Mouse (Mus musculus): ENCODE measurements at regions not wholly inside any gene's neighbourhood (a gene's known extent, or its start where the extent isn't known, plus 50 kb on each side); places are given as distances from the start of the nearest gene placed in this dataset.

DNA sequence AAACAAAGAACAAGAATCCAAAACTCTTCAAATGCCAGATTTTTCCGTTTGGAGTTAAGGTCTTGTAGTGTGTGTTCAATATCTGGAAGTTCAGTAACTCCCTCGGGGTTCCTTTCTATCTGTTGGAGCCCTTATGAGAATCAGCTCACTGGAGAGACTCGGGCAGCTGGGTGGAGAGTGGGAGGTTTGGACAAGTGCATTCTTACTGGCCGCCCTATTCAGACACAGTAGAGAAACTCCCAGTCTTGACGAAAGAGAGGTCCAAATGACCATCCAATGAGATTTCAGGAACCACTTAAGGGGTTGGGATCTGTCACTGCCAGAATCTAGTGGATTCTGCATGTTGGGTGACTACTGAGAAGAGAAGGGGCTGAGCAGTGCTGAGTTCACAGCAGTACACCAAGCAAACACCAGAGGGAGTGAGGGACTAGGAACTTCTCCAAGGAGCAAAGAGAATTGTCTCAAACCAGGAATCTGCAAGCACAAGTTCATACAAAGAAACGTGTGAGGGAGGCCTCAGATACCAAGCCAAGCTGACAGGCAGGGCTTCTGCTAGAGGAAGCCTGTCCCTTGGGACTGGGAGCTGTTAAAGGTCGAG, 310.0 kb upstream of the Magi2 start:
- DNase-seq, result peak; percentile 74 to 81

GRCm38 (mm10) chr5:18953875-18954474, 272.9 kb upstream of the Magi2 start:
- DNase-seq, result no peak
